Mouse (Mus musculus) CH12.LX (cell line): ENCODE measurements around the gene Krtap19-3.

Experiments used
- CTCF ChIP-seq, 2 experiments: IDR thresholded peaks in 1 of 2; conservative IDR thresholded peaks in 1 of 2; 2 replicates each; pipeline ENCODE4 v1.5.1; 2011 to 2012; ENCODE audit warnings: low read depth in 2 of 2, low read length in 2 of 2, improper control_type of control experiment in 1 of 2, inconsistent platforms in 1 of 2, mild to moderate bottlenecking in 1 of 2, moderate library complexity in 1 of 2
- E2F4 ChIP-seq: IDR thresholded peaks from 2 replicates; pipeline ENCODE4 v1.6.1; 2011; ENCODE audit warnings: low read depth, low read length, improper control_type of control experiment; ENCODE audit not compliant: insufficient replicate concordance
- EP300 ChIP-seq: IDR thresholded peaks from 2 replicates; pipeline ENCODE4 v1.6.1; 2011; ENCODE audit warnings: low read length, improper control_type of control experiment
- HCFC1 ChIP-seq: IDR thresholded peaks from 2 replicates; pipeline ENCODE4 v1.6.1; 2012; ENCODE audit warnings: low read depth, mild to moderate bottlenecking, inconsistent platforms, low read length, improper control_type of control experiment
- MAFK ChIP-seq: IDR thresholded peaks from 2 replicates; pipeline ENCODE4 v1.6.1; 2011; ENCODE audit warnings: low read length, improper control_type of control experiment; ENCODE audit not compliant: insufficient replicate concordance
- POLR2A ChIP-seq: IDR thresholded peaks from 2 replicates; pipeline ENCODE4 v1.6.1; 2011; ENCODE audit warnings: low read depth, mild to moderate bottlenecking, improper control_type of control experiment, low read length
- USF2 ChIP-seq: conservative IDR thresholded peaks from 2 replicates; pipeline ENCODE4 v1.6.1; 2011; ENCODE audit warnings: low read depth, low read length, improper control_type of control experiment
- ZNF384 ChIP-seq: IDR thresholded peaks from 2 replicates; pipeline ENCODE4 v1.6.1; 2012; ENCODE audit warnings: low read depth, low read length, improper control_type of control experiment, inconsistent platforms

DNA sequence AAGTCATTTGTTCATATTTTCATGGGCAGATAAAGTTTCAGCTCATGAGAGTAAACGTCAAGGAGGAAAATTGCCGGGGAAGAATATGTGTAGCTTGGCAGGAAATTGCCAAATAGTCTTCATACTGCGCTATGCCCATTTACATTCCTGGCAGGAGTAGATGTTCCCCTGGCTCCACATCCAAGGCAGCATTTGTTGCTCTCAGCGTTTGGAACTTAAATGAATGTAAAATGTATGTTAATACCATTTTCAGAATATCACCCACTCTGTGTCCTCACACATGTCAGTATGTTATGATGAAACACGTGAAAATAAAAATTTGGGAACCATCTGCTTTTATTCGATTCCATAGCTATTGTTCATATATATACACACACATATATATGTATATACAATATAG is 9.0 kb upstream of the Krtap19-3 start:
- TF ChIP-seq CTCF (conservative IDR thresholded peaks at IDR 0.05 in 1 of 2, IDR thresholded peaks at IDR 0.05 in 1 of 2; ENCODE audit: low read depth in 2 of 2, low read length in 2 of 2), result no peak
- TF ChIP-seq EP300, result no peak
- TF ChIP-seq HCFC1, result no peak
- TF ChIP-seq MAFK, result no peak
- no peak for TF ChIP-seq POLR2A
- TF ChIP-seq USF2, result no peak
- no peak for TF ChIP-seq E2F4
- TF ChIP-seq ZNF384, result no peak
